Mouse (Mus musculus) adrenal gland, adult (tissue): ENCODE measurements at regions not wholly inside any gene's neighbourhood (a gene's known extent, or its start where the extent isn't known, plus 50 kb on each side); places are given as distances from the start of the nearest gene placed in this dataset.

ENCODE experiments used
- DNase-seq, 2 experiments: peaks; one replicate each; pipeline ENCODE4 v3.0.0; 2022 to 2023; ENCODE audit warnings: low spot score in 1 of 2; ENCODE audit not compliant: inconsistent age in 2 of 2

DNA sequence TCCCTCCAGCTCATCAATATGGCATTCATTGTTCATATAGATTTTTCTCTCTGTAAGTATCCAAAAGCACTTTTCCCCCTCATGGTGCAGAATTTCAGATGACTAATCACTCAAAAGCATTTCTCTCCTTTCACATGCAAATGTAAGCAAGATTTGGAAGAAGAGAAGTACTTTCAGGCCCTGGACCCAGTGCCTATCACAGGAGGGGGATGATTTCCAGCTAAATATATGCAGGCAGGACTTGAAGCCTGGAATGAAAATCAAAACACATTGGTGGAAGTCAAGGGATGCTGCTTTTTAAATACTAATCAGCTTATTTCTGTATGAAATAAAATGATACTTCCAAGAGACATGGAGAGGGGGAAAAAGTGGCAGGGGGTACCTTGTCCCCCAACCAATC is 195.9 kb upstream of the Gm49339 start:
- DNase-seq, result no peak

DNA sequence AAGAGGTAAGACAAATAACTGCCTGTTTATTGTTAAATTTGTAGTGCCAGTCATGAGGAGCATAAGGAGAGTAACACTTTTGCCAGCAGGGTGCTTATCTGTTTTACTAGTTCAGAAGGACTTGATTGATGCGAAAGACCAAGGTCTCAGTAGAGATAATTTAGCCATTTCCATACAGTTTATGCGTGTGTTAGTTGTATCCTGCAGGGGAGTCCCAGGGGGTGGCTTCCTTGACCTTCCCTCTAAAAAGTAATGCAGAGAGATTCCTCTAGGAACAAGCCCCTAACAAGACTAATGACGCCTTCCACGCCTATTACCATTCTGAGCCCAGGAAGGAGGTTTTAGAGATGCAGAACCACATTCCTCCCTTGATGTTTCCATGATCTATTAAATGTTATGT is 192.6 kb upstream of the Gm49339 start:
- peak in 1 of 2 experiments; percentile 17 for DNase-seq

DNA sequence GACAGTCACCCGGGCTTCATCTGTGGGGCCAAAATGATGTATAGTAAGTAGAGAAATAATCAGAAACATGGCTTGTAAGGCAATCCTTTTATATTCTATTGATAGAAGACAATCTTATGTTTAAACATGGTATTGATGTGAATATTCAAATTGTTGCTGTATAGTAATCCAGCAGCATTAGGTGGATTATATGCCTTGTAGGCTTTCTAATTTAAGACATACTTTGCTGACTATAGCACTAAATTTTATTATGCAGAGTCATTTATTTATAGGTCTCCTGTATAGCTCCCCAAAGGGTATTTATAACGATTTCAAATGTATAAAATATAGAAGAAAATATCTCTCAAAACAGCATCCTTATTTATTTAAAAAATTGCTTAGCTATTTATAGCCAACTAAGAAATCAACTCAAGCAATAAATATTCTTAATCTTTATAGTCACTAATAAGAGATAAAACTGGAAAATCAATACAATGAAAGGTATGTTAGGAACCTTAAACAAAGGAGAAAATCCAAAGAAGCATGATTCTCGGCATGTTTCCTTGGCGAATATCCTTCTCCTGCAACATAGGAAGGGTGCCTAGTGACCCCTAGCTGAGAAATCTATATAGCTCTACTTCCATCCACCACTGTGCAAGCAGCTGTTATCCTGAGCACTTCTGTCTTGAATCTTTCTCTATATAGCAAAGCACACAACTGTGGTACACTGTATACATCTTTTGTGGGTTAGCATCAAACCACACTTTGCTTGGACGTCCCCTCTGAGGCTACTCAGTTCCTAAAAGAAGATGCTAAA is 188.8 kb upstream of the Gm49339 start:
- no peak for DNase-seq

DNA sequence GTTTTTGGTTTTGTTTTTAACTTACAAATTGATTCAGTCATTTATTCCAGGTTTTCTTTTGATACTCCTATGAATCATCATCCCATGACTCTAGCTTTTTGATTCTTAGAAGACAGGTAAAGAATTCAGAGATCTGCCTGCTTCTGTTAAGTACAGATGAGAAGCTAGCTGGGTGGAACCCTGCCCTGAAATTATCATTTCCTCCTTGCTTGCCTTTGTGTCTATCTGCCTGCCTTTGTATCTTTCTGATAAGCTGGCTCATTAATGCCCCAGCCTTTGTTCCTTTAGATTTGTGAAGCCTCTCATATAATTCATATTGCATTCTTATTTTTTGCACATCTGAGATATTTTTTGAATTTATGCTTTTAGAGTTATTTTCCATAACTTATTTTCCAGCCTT is 167.6 kb upstream of the Gm49339 start:
- DNase-seq, result no peak

DNA sequence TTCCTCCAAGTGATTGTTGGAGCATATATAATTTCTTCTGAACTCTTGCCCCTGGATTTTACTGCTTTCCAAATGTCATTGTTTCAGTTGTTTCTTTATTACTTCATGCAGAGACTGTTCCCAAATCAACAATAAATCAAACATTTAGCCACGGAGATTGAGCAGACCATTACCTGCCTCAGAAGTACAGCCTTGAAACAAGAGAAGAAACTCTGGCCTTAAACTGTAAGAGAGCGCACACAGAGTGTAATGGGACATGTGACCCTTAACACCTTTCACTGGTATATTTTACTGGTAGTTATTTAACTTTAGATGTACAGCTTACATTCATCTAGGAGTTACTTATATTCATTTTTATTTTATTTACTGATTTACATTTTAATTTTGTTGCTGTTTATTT is 160.2 kb upstream of the Gm49339 start:
- DNase-seq, result no peak

DNA sequence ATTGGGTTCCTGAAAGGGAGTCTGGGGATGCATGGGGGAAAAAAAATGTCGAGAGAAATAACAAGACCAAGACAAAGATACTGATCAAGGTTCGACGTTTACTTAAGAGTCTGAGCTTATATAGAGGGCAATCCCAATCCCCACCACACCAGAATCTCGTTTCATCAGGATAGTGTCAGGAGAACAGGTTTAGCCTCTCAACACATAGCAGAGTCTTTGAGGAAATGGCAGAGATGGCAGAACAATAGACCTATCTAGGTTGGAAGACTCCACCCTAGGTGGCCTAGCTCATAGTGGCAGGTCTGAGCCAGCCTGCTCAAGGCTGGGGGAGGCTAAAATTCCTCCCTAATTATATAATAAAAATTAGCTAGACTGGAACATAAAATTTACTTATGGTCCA is 151.6 kb upstream of the Gm49339 start:
- no peak for DNase-seq

DNA sequence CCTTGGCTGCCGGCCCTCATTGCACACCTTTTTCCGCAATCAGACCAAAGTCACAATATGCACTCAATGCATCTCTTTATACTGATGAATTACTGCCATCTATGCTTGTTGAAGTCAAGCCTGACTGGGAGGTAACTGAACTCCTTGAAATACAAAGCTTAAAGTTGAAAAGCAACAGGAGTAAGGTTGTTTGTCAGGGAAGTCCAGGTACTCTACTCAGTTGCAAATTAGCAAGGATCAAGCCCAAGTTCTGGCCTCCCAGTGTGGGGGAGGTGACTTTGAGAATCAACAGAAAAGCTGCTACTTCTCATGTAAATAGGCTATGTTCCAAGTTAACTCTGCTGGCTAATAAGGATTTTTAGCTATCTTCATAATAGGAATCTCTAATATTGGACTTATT is 151.0 kb upstream of the Gm49339 start:
- DNase-seq, result no peak
